1 mouse cellular context compared by ENCODE assay signal in the genomic region with DNA sequence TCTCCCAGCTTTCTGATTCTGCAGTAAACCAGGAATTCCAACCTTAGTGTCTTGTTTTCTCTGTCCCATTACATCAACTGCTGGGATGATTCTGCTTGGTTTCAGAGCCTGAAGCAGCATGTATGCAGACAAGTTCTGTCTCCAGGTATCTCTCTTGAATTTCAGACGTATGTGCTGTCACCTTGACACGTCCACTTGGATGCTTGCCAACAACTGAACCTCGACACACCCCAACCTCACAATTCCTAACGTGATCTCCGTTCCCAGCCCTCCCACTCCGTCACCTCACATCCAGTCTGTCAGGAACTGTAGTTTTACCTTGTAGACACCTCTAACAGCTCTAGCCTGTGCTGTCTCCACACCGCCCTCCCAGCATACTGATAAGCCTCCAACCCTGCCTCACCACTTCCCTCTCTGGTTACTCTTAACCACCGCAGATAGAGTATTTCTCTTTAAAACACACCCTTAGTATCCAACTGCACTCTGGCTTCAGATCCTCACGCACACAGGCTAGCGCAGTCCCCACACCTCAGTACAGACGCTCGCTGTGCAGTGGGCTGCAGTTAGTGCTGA.
TF ChIP-seq lines count a peak whose summit lies in the region.

No protein-coding gene starts in this region.

TF ChIP-seq in MEL, 35 proteins besides CTCF, POLR2A, EP300 and RAD21 (continued from another document):
- TF ChIP-seq USF2 (IDR thresholded peaks at IDR 0.05; ENCODE audit: borderline replicate concordance in 1 of 2, insufficient read depth in 1 of 2, low read depth in 1 of 2, low read length in 2 of 2): no peak
- no peak for TF ChIP-seq GABPA (IDR thresholded peaks at IDR 0.05; ENCODE audit: low read depth, low read length)
- no peak for TF ChIP-seq TAL1 (IDR thresholded peaks at IDR 0.05; ENCODE audit: low read length)
- TF ChIP-seq GATA1 (IDR thresholded peaks at IDR 0.05; ENCODE audit: low read depth, low read length): peak; percentile 88
- TF ChIP-seq SIN3A (IDR thresholded peaks at IDR 0.05; ENCODE audit: low read length): peak; percentile 21; the same call in 1 of the 2 replicates
- TF ChIP-seq TBP (IDR thresholded peaks at IDR 0.05; ENCODE audit: low read depth, low read length): peak; percentile 53; the same call in 1 of the 2 replicates
